13 mouse cellular contexts compared by ENCODE assay signal in genomic region chr2:122022284-122022683, GRCm38 (mm10). TPM values are rescaled to one million over a fixed set of nuclear protein-coding genes. Genes with fewer than 3 reads are reported as not detected.
A peak's percentile ranks its signal among the peaks of the same experiment; 100 is the strongest.
DNase-seq lines count a peak whose midpoint lies in the region; ATAC-seq and TF ChIP-seq lines count a peak whose summit lies in the region.
"Had no signal": no experiment of that assay in that cellular context is flagged by ENCODE, and none has a peak within 500 bp of the region (broad histone marks: within the 10 kb centered on the region; RNA-seq: fewer than 3 reads in every experiment).

No protein-coding gene starts in this region.

- no peak for DNase-seq in layer of hippocampus, adult 2 months (ENCODE audit: low spot score in 2 of 2)
- no peak for DNase-seq in layer of hippocampus, postnatal 36 days
- DNase-seq in A20 (ENCODE audit: low read depth, low spot score), result peak; percentile 34
- DNase-seq in MEL (ENCODE audit: low read depth, low spot score), result peak; percentile 56
- DNase-seq in Muller cell, postnatal 12 days (ENCODE audit: inconsistent ontology term), result no peak
- no peak for DNase-seq in frontal cortex, postnatal 10 days (ENCODE audit: low spot score in 2 of 2)
- no peak for DNase-seq in cerebellum, adult 18-20 months
- DNase-seq: adrenal gland, postnatal 10 days; right cerebral cortex, postnatal 4 days had no signal

- no peaks in the 10 kb centered on the region for H3K4me1 ChIP-seq in MEL (ENCODE audit: control insufficient read depth in 1 of 2, insufficient read depth in 2 of 2, low read length in 2 of 2)
- H3K4me1 ChIP-seq: heart, embryonic 15.5 days had no signal

- peak; percentile 65 for TF ChIP-seq CTCF in layer of hippocampus, adult 2 months (conservative IDR thresholded peaks at IDR 0.05)
- peak in 2 of 3 experiments; percentile 44 to 52; a peak in 4 of 6 replicates for TF ChIP-seq CTCF in MEL (IDR thresholded peaks at IDR 0.05 in 2 of 3, conservative IDR thresholded peaks at IDR 0.05 in 1 of 3; ENCODE audit: control insufficient read depth in 1 of 3, insufficient read depth in 1 of 3, low read depth in 2 of 3, low read length in 3 of 3, poor library complexity in 1 of 3, severe bottlenecking in 1 of 3)

- no peaks in the 10 kb centered on the region for H3K9me3 ChIP-seq in MEL (replicated peaks; ENCODE audit: insufficient read depth, low read length)
- H3K9me3 ChIP-seq: G1E; heart, embryonic 15.5 days; limb, embryonic 10.5 days had no signal

- no peak overlapping the region for H3K27ac ChIP-seq in layer of hippocampus, adult 2 months
- no peak overlapping the region for H3K27ac ChIP-seq in MEL (ENCODE audit: control insufficient read depth, low read depth, low read length)
- H3K27ac ChIP-seq: heart, embryonic 15.5 days; limb, embryonic 10.5 days had no signal

- H3K79me2 ChIP-seq in MEL (ENCODE audit: control insufficient read depth, insufficient read depth, low read length, poor library complexity), result no peaks in the 10 kb centered on the region

- TF ChIP-seq RAD21 in MEL (IDR thresholded peaks at IDR 0.05; ENCODE audit: low read depth, low read length), result peak; percentile 44

- no peak for TF ChIP-seq POLR2A in MEL (IDR thresholded peaks at IDR 0.05; ENCODE audit: control insufficient read depth in 1 of 2, insufficient read depth in 1 of 2, low read depth in 1 of 2, low read length in 2 of 2, poor library complexity in 1 of 2)

- H3K27me3 ChIP-seq in MEL (ENCODE audit: control insufficient read depth in 1 of 2, insufficient read depth in 2 of 2, low read length in 2 of 2), result no peaks in the 10 kb centered on the region
- H3K27me3 ChIP-seq: heart, embryonic 15.5 days had no signal

- ATAC-seq in granulocyte monocyte progenitor cell, adult 5-6 weeks (replicated peaks; ENCODE audit: poor library complexity, severe bottlenecking), result peak; percentile 61; the same call in 1 of the 2 replicates

- no peak overlapping the region for H3K4me3 ChIP-seq in layer of hippocampus, adult 2 months
- H3K4me3 ChIP-seq in MEL (ENCODE audit: control insufficient read depth in 1 of 2, insufficient read depth in 1 of 2, low read depth in 2 of 2, low read length in 2 of 2), result no peak overlapping the region
- H3K4me3 ChIP-seq: heart, embryonic 15.5 days; limb, embryonic 10.5 days had no signal

- H3K9ac ChIP-seq in MEL (ENCODE audit: control insufficient read depth, low read depth, low read length, poor library complexity, severe bottlenecking), result no peak overlapping the region
- H3K9ac ChIP-seq: heart, embryonic 15.5 days had no signal

- TF ChIP-seq EP300 in MEL (IDR thresholded peaks at IDR 0.05; ENCODE audit: low read depth in 1 of 2, low read length in 2 of 2), result no peak

- H3K36me3 ChIP-seq in MEL (ENCODE audit: control insufficient read depth in 1 of 2, insufficient read depth in 2 of 2, low read length in 2 of 2), result peaks cover 0 to 2% of the 10 kb centered on the region in 2 experiments; a peak in 1 of 4 replicates
- H3K36me3 ChIP-seq: heart, embryonic 15.5 days had no signal

TF ChIP-seq in MEL, 35 proteins besides CTCF, POLR2A, EP300 and RAD21:
- peak; percentile 49 for TF ChIP-seq ZC3H11A (IDR thresholded peaks at IDR 0.05; ENCODE audit: low read depth, low read length)
- 0 out of 2 replicates have a peak, but pooled peaks have one; percentile 20 for TF ChIP-seq MXI1 (IDR thresholded peaks at IDR 0.05; ENCODE audit: low read depth, low read length)
- TF ChIP-seq MAX (IDR thresholded peaks at IDR 0.05; ENCODE audit: low read length), result no peak
- peak; percentile 65; the same call in 1 of the 2 replicates for TF ChIP-seq MYC (IDR thresholded peaks at IDR 0.05; ENCODE audit: low read depth, low read length)
- TF ChIP-seq SMC3 (IDR thresholded peaks at IDR 0.05; ENCODE audit: low read depth, low read length), result peak; percentile 42
- TF ChIP-seq TBP (IDR thresholded peaks at IDR 0.05; ENCODE audit: low read depth, low read length), result no peak

RNA-seq across cellular contexts. Expression of gene Eif3j1, which starts 6.1 kb away (rescaled TPM):
- total RNA-seq in layer of hippocampus, adult 2 months (2021), result 10 to 100 TPM; 16.5 to 17.8 TPM
- total RNA-seq in layer of hippocampus, postnatal 36 days (2021), result 10 to 100 TPM; 18.4 TPM
- total RNA-seq in MEL (2012; rRNA removed), result 11.2 and 12.5 TPM in 2 replicates
- 1 to 10 TPM in 1 of 2 experiments, not detected in 1; 8.5 TPM for polyA plus RNA-seq in MEL (2012; ENCODE audit: insufficient read depth in 1 of 2, insufficient read length in 2 of 2, low read depth in 1 of 2, low replicate concordance in 2 of 2, missing spikeins in 1 of 2)
- total RNA-seq in granulocyte monocyte progenitor cell, adult 5-6 weeks (2014; fragmentation: Nextera tagmentation), result 26.1 and 33.8 TPM in 2 replicates
- total RNA-seq in granulocyte monocyte progenitor cell, adult 5-6 weeks (2017), result 33.5 and 36.9 TPM in 2 replicates

Comparison
In these comparisons a context has a peak if more than half of its experiments do, and no peak if none do; other contexts are left out.
1. DNase-seq: peak in A20 (single experiment) and MEL (single experiment); none in layer of hippocampus, adult 2 months (0 of 2), layer of hippocampus, postnatal 36 days (0 of 2), Muller cell, postnatal 12 days (single experiment), frontal cortex, postnatal 10 days (0 of 2) and cerebellum, adult 18-20 months (0 of 2).